Mouse (Mus musculus) embryonic facial prominence, embryonic 14.5 days (tissue): ENCODE results near the gene Vmn2r1. TPM values are rescaled to one million over a fixed set of nuclear protein-coding genes. Genes with fewer than 3 reads are reported as not detected.

ENCODE experiments used
- polyA plus RNA-seq: library from polyadenylated mRNA; unstranded; fragments of >200 nt; fragmentation: Nextera tagmentation; extraction: Ambion mirVana; gene quantifications from 2 replicates; pipeline ENCODE4 v1.2.1, GENCODE M21; 2014

The Vmn2r1 gene
- polyA plus RNA-seq, 1 experiment from 2014 or later = 0.14 TPM

Other genes starting within 250 kb of the Vmn2r1 start
- 2.4 and 2.8 TPM in 2 replicates for gene Plch1, start 182.1 kb upstream of the Vmn2r1 start, polyA plus RNA-seq
- 7.0 and 8.5 TPM in 2 replicates for gene E130311K13Rik, start 152.1 kb upstream of the Vmn2r1 start, polyA plus RNA-seq
- gene Slc33a1, start 116.8 kb upstream of the Vmn2r1 start, polyA plus RNA-seq = 15.1 and 16.7 TPM in 2 replicates
- 36.5 and 41.5 TPM in 2 replicates for gene Gmps, start 105.4 kb upstream of the Vmn2r1 start, polyA plus RNA-seq
- gene Vmn2r2, start 60.4 kb downstream of the Vmn2r1 start, polyA plus RNA-seq = not detected in 2 replicates
- not detected in 2 replicates for gene Vmn2r3, start 208.2 kb downstream of the Vmn2r1 start, polyA plus RNA-seq